Mouse (Mus musculus): ENCODE data around the gene Wasf2. TPM values are rescaled to one million over a fixed set of nuclear protein-coding genes. Genes with fewer than 3 reads are reported as not detected.

Gene Wasf2
- 12.5 TPM for polyA plus RNA-seq (2015; fragmentation: Illumina TruSeq; extraction: RNeasy Lipid Tissue Mini Kit (QIAGEN cat#74804); ENCODE audit: insufficient read depth, low read depth, low replicate concordance)

GRCm38 (mm10) chr4:133129931-133130889, at the start of gene Wasf2:
TSS of gene Wasf2 (plus strand) at chr4:133130505.

GRCm38 (mm10) chr4:133211751-133212561, 81.7 kb downstream of the Wasf2 start, which contains the start of the genes Cd164l2 and Gpr3:
TSS of gene Cd164l2 (plus strand) at chr4:133212131.
TSS of gene Gpr3 (minus strand) at chr4:133212536.

GRCm38 (mm10) chr4:133240490-133240921, 110.2 kb downstream of the Wasf2 start, which contains the start of gene Map3k6:
TSS of gene Map3k6 (plus strand) at chr4:133240818.

Other genes starting within 250 kb of the Wasf2 start
- 9.8 TPM for gene Stx12, start 246.0 kb upstream of the Wasf2 start, polyA plus RNA-seq (2015; fragmentation: Illumina TruSeq; extraction: RNeasy Lipid Tissue Mini Kit (QIAGEN cat#74804); ENCODE audit: insufficient read depth, low read depth, low replicate concordance)
- gene Fam76a, start 207.9 kb upstream of the Wasf2 start, polyA plus RNA-seq (2015; fragmentation: Illumina TruSeq; extraction: RNeasy Lipid Tissue Mini Kit (QIAGEN cat#74804); ENCODE audit: insufficient read depth, low read depth, low replicate concordance), result 5.7 TPM
- gene Fgr, start 156.4 kb upstream of the Wasf2 start, polyA plus RNA-seq (2015; fragmentation: Illumina TruSeq; extraction: RNeasy Lipid Tissue Mini Kit (QIAGEN cat#74804); ENCODE audit: insufficient read depth, low read depth, low replicate concordance), result 0.46 TPM
- gene Ahdc1, start 119.2 kb upstream of the Wasf2 start, polyA plus RNA-seq (2015; fragmentation: Illumina TruSeq; extraction: RNeasy Lipid Tissue Mini Kit (QIAGEN cat#74804); ENCODE audit: insufficient read depth, low read depth, low replicate concordance), result 5.5 TPM
- 0.90 TPM for gene Cd164l2, start 81.6 kb downstream of the Wasf2 start, polyA plus RNA-seq (2015; fragmentation: Illumina TruSeq; extraction: RNeasy Lipid Tissue Mini Kit (QIAGEN cat#74804); ENCODE audit: insufficient read depth, low read depth, low replicate concordance)
- gene Gpr3, start 82.0 kb downstream of the Wasf2 start, polyA plus RNA-seq (2015; fragmentation: Illumina TruSeq; extraction: RNeasy Lipid Tissue Mini Kit (QIAGEN cat#74804); ENCODE audit: insufficient read depth, low read depth, low replicate concordance), result not detected
- 6.7 TPM for gene Map3k6, start 110.3 kb downstream of the Wasf2 start, polyA plus RNA-seq (2015; fragmentation: Illumina TruSeq; extraction: RNeasy Lipid Tissue Mini Kit (QIAGEN cat#74804); ENCODE audit: insufficient read depth, low read depth, low replicate concordance)
- 17.0 TPM for gene Sytl1, start 132.6 kb downstream of the Wasf2 start, polyA plus RNA-seq (2015; fragmentation: Illumina TruSeq; extraction: RNeasy Lipid Tissue Mini Kit (QIAGEN cat#74804); ENCODE audit: insufficient read depth, low read depth, low replicate concordance)
- gene Tmem222, start 147.3 kb downstream of the Wasf2 start, polyA plus RNA-seq (2015; fragmentation: Illumina TruSeq; extraction: RNeasy Lipid Tissue Mini Kit (QIAGEN cat#74804); ENCODE audit: insufficient read depth, low read depth, low replicate concordance), result 12.5 TPM
- 7.4 TPM for gene Wdtc1, start 223.0 kb downstream of the Wasf2 start, polyA plus RNA-seq (2015; fragmentation: Illumina TruSeq; extraction: RNeasy Lipid Tissue Mini Kit (QIAGEN cat#74804); ENCODE audit: insufficient read depth, low read depth, low replicate concordance)
- gene Slc9a1, start 239.2 kb downstream of the Wasf2 start, polyA plus RNA-seq (2015; fragmentation: Illumina TruSeq; extraction: RNeasy Lipid Tissue Mini Kit (QIAGEN cat#74804); ENCODE audit: insufficient read depth, low read depth, low replicate concordance), result 10.4 TPM

Measured in pancreas, adult 10 weeks (tissue).